Mouse (Mus musculus): ENCODE data around the gene Sh2b3.

DNA sequence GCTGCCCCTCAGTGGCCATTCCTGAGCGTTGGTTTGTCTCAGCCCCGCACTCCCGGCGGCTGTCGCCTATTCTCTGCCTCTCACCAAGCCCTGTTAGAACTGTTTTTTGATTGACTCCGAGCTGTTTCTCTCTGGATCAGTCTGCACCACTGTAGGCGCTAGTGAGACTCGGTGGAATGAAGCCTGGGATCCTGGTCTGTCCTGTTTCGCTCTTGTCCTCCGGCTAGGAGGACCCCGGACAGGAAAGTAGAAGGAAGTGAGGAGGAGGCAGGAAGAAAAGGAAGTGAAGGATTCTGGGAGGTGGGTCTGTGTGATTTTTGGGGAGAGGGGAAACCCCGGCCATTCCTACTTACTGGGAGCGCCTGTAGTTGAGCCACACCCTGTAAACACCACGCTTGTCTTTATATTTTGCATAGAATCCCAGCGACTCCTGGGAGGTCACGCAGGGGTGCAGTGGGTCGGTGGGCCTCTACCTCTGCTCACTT lies 10.6 kb upstream of the Sh2b3 start:
- TF ChIP-seq CTCF (IDR thresholded peaks at IDR 0.05; ENCODE audit: low read depth), result peak; percentile 60
- TF ChIP-seq EP300 (optimal IDR thresholded peaks at IDR 0.05), result no peak
